Comparison of ENCODE assay signal across 9 mouse cellular contexts in the genomic region with DNA sequence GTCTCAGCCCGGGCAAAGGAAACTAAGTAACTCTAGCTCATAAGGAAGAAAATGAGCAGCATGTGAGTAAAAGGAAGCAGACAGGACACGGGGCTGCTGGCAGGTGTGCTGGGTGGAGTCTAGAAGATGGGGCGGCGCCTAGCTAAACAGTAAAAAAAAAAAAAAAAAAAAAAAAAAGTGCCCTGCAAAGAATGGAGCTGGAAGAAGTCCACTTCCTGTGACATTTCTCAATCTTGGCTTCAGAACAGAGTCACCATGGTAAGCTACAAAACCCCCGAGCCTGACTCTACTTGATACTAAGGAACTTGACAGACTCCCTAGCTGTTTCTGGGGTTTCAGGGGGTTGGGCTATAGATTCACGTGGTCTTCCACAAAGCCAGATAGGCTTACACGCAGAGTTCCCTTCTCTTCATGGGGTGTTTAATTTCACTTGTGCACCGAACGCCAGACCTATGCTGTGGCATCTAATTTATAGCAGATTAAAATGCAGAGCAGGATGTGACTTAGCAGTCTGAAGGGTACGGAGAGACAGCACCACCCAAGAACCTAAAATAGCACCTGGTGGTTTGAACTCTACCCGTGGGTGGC.
A peak's percentile ranks its signal among the peaks of the same experiment; 100 is the strongest.
DNase-seq lines count a peak whose midpoint lies in the region; ATAC-seq and TF ChIP-seq lines count a peak whose summit lies in the region.
"Had no signal": no experiment of that assay in that cellular context is flagged by ENCODE, and none has a peak within 500 bp of the region (broad histone marks: within the 10 kb centered on the region; RNA-seq: fewer than 3 reads in every experiment).

No protein-coding gene starts in this region.

- in situ Hi-C loops in CH12.LX (cut with MboI; ENCODE audit: low pct_ligation_motif_present, low pct_unique_long_range_greater_than_20kb, low sequenced_read_pairs) = no loop called here

- TF ChIP-seq EP300 in CH12.LX (IDR thresholded peaks at IDR 0.05; ENCODE audit: low read length) = peak; percentile 46

- TF ChIP-seq CTCF in CH12.LX (conservative IDR thresholded peaks at IDR 0.05 in 1 of 2, IDR thresholded peaks at IDR 0.05 in 1 of 2; ENCODE audit: low read depth in 2 of 2, low read length in 2 of 2) = no peak

- no peaks in the 10 kb centered on the region for H3K27me3 ChIP-seq in CH12.LX (replicated peaks)
- no peaks in the 10 kb centered on the region for H3K27me3 ChIP-seq in heart, embryonic 10.5 days (ENCODE audit: insufficient read depth, poor library complexity, severe bottlenecking)
- H3K27me3 ChIP-seq: neural tube, embryonic 13.5 days had no signal

- peak overlapping the region in 1 of 3 experiments; percentile 18 for H3K4me3 ChIP-seq in CH12.LX (replicated peaks in 1 of 3; ENCODE audit: low read depth in 2 of 3, low read length in 2 of 3, poor library complexity in 1 of 3)
- peak overlapping the region; percentile 18; the same call in 1 of the 2 replicates for H3K4me3 ChIP-seq in heart, embryonic 10.5 days
- H3K4me3 ChIP-seq: neural tube, embryonic 13.5 days had no signal

- peak; percentile 60 to 84 for DNase-seq in adrenal gland, adult (ENCODE audit: inconsistent age in 2 of 2, low spot score in 1 of 2)
- no peak for DNase-seq in adrenal gland, postnatal 4 days (ENCODE audit: low spot score in 2 of 2)
- peak; percentile 52 for DNase-seq in CH12.LX (ENCODE audit: extremely low read depth)
- DNase-seq in heart, embryonic 10.5 days (ENCODE audit: low spot score) = no peak
- DNase-seq in large intestine, adult 2 months (ENCODE audit: low read depth, low spot score) = peak; percentile 61
- DNase-seq in embryo, embryonic 10.5 days (ENCODE audit: low spot score) = no peak
- no peak for DNase-seq in urinary bladder, postnatal 10 days (ENCODE audit: low spot score)

- peak overlapping the region; percentile 71 for H3K4me2 ChIP-seq in CH12.LX (ENCODE audit: insufficient read depth, low read depth, poor library complexity, severe bottlenecking)
- H3K4me2 ChIP-seq: neural tube, embryonic 13.5 days had no signal

- no peak for TF ChIP-seq RAD21 in CH12.LX (IDR thresholded peaks at IDR 0.05; ENCODE audit: low read depth, low read length)

- no peaks in the 10 kb centered on the region for H3K36me3 ChIP-seq in CH12.LX (replicated peaks in 1 of 2; ENCODE audit: control insufficient read depth in 1 of 2, insufficient read depth in 1 of 2, low read length in 1 of 2)
- no peaks in the 10 kb centered on the region for H3K36me3 ChIP-seq in heart, embryonic 10.5 days
- H3K36me3 ChIP-seq: neural tube, embryonic 13.5 days had no signal

- H3K9me3 ChIP-seq in CH12.LX (replicated peaks; ENCODE audit: low read length) = peaks cover 5% of the 10 kb centered on the region
- H3K9me3 ChIP-seq in heart, embryonic 10.5 days = no peaks in the 10 kb centered on the region
- H3K9me3 ChIP-seq: neural tube, embryonic 13.5 days had no signal

- no peak overlapping the region for H3K27ac ChIP-seq in CH12.LX (ENCODE audit: insufficient read depth, low read depth)
- peak overlapping the region; percentile 36 for H3K27ac ChIP-seq in heart, embryonic 10.5 days
- H3K27ac ChIP-seq: neural tube, embryonic 13.5 days had no signal

- WGBS in heart, embryonic 10.5 days = 42% methylated on average over 11 of the region's 11 CpGs
- 10% methylated on average over 11 of the region's 11 CpGs for WGBS in large intestine, adult 2 months

- dilution Hi-C loops in CH12.LX (cut with MboI; ENCODE audit: extremely low pct_ligation_motif_present, extremely low pct_unique_long_range_greater_than_20kb, low sequenced_read_pairs) = no loop called here

- no peaks in the 10 kb centered on the region for H3K79me2 ChIP-seq in CH12.LX (replicated peaks; ENCODE audit: control insufficient read depth, extremely low read depth, insufficient read depth, poor library complexity, severe bottlenecking)

- TF ChIP-seq POLR2A in CH12.LX (IDR thresholded peaks at IDR 0.05; ENCODE audit: low read depth, low read length) = no peak

- ATAC-seq in megakaryocyte-erythroid progenitor cell, adult 5-6 weeks (replicated peaks; ENCODE audit: low FRiP score, low TSS enrichment, poor library complexity, severe bottlenecking) = peak; percentile 68

- H3K9ac ChIP-seq in CH12.LX (ENCODE audit: insufficient read depth, low read depth) = no peak overlapping the region
- H3K9ac ChIP-seq: neural tube, embryonic 13.5 days had no signal

- H3K4me1 ChIP-seq in CH12.LX (ENCODE audit: control insufficient read depth in 1 of 2, insufficient read depth in 2 of 2) = peaks cover 0 to 43% of the 10 kb centered on the region in 2 experiments; a peak in 2 of 4 replicates
- H3K4me1 ChIP-seq in heart, embryonic 10.5 days = peaks cover 26% of the 10 kb centered on the region

TF ChIP-seq in CH12.LX, 34 proteins besides CTCF, POLR2A, EP300 and RAD21:
- TF ChIP-seq POLR2AphosphoS2 (IDR thresholded peaks at IDR 0.05; ENCODE audit: low read depth, low read length) = no peak
- TF ChIP-seq SIN3A (IDR thresholded peaks at IDR 0.05; ENCODE audit: low read length) = 0 out of 2 replicates have a peak, but pooled peaks have one; percentile 58
- no peak for TF ChIP-seq ZMIZ1 (IDR thresholded peaks at IDR 0.05; ENCODE audit: low read depth, low read length)
- peak; percentile 99 for TF ChIP-seq ZNF384 (IDR thresholded peaks at IDR 0.05; ENCODE audit: low read depth, low read length)
- TF ChIP-seq PAX5 (IDR thresholded peaks at IDR 0.05; ENCODE audit: low read length) = no peak
- TF ChIP-seq MAX (IDR thresholded peaks at IDR 0.05; ENCODE audit: low read length) = peak; percentile 32; the same call in 1 of the 2 replicates
- no peak; the same call in 1 of the 2 replicates for TF ChIP-seq USF1 (IDR thresholded peaks at IDR 0.05; ENCODE audit: low read depth, low read length)
- TF ChIP-seq UBTF (IDR thresholded peaks at IDR 0.05; ENCODE audit: low read depth, low read length) = no peak
- peak; percentile 57 for TF ChIP-seq MXI1 (IDR thresholded peaks at IDR 0.05; ENCODE audit: low read depth, low read length)
- TF ChIP-seq CHD1 (IDR thresholded peaks at IDR 0.05; ENCODE audit: low read depth, low read length) = no peak
- no peak for TF ChIP-seq ZKSCAN1 (IDR thresholded peaks at IDR 0.05; ENCODE audit: borderline replicate concordance, low read depth, low read length)
- no peak for TF ChIP-seq MAFK (IDR thresholded peaks at IDR 0.05; ENCODE audit: insufficient replicate concordance, low read length)
- TF ChIP-seq MYC (IDR thresholded peaks at IDR 0.05; ENCODE audit: low read depth, low read length) = peak; percentile 72
- no peak for TF ChIP-seq HCFC1 (IDR thresholded peaks at IDR 0.05; ENCODE audit: low read depth, low read length)
- TF ChIP-seq ETS1 (conservative IDR thresholded peaks at IDR 0.05; ENCODE audit: low read depth, low read length) = peak; percentile 47; the same call in 1 of the 2 replicates
- no peak for TF ChIP-seq ZC3H11A (IDR thresholded peaks at IDR 0.05; ENCODE audit: low read depth, low read length)
- TF ChIP-seq CHD2 (IDR thresholded peaks at IDR 0.05; ENCODE audit: low read length) = no peak
- TF ChIP-seq MEF2A (IDR thresholded peaks at IDR 0.05; ENCODE audit: borderline replicate concordance, low read depth, low read length) = no peak; the same call in 1 of the 2 replicates
- TF ChIP-seq NRF1 (IDR thresholded peaks at IDR 0.05; ENCODE audit: low read depth, low read length) = no peak
- peak; percentile 53 for TF ChIP-seq TCF12 (IDR thresholded peaks at IDR 0.05; ENCODE audit: low read depth, low read length)
- TF ChIP-seq USF2 (conservative IDR thresholded peaks at IDR 0.05; ENCODE audit: low read depth, low read length) = no peak
- peak; percentile 87 for TF ChIP-seq BHLHE40 (IDR thresholded peaks at IDR 0.05; ENCODE audit: low read depth, low read length)
- 0 out of 2 replicates have a peak, but pooled peaks have one; percentile 22 for TF ChIP-seq RCOR1 (conservative IDR thresholded peaks at IDR 0.05; ENCODE audit: low read depth, low read length)
- TF ChIP-seq IRF4 (IDR thresholded peaks at IDR 0.05; ENCODE audit: low read depth, low read length) = peak; percentile 37; the same call in 1 of the 2 replicates
- no peak for TF ChIP-seq JUN (IDR thresholded peaks at IDR 0.05; ENCODE audit: insufficient read depth, low read depth, low read length)

Comparison
In these comparisons a context has a peak if more than half of its experiments do, and no peak if none do; other contexts are left out.
1. DNase-seq: peak in adrenal gland, adult (2 of 2), CH12.LX (single experiment) and large intestine, adult 2 months (single experiment); none in adrenal gland, postnatal 4 days (0 of 2), heart, embryonic 10.5 days (single experiment), embryo, embryonic 10.5 days (single experiment) and urinary bladder, postnatal 10 days (single experiment).